Mouse (Mus musculus): Measurements from ENCODE around the gene Cand2.

The Cand2 gene

GRCm38 (mm10) chr6:115774501-115774921, at the start of gene Cand2:
TSS of gene Cand2 (plus strand) at chr6:115774538.
- peak; percentile 30 for DNase-seq (ENCODE audit: low read depth, low spot score)

- no peak for DNase-seq (ENCODE audit: low read depth, low spot score)
These were observed 47.2 kb upstream of the Cand2 start for GRCm38 (mm10) chr6:115727108-115727507.

GRCm38 (mm10) chr6:115727570-115727969, 46.8 kb upstream of the Cand2 start:
- no peak for DNase-seq (ENCODE audit: low read depth, low spot score)

GRCm38 (mm10) chr6:115730560-115731342, 43.6 kb upstream of the Cand2 start:
- no peak for DNase-seq (ENCODE audit: low read depth, low spot score)

- DNase-seq (ENCODE audit: low read depth, low spot score): no peak
These were observed 41.9 kb upstream of the Cand2 start for GRCm38 (mm10) chr6:115732341-115732928.

GRCm38 (mm10) chr6:115734909-115735308, 39.4 kb upstream of the Cand2 start:
- DNase-seq (ENCODE audit: low read depth, low spot score): no peak

GRCm38 (mm10) chr6:115739056-115739455, 35.3 kb upstream of the Cand2 start:
- no peak for DNase-seq (ENCODE audit: low read depth, low spot score)

- no peak for DNase-seq (ENCODE audit: low read depth, low spot score)
These were observed 30.8 kb upstream of the Cand2 start for GRCm38 (mm10) chr6:115743569-115743968.

- DNase-seq (ENCODE audit: low read depth, low spot score): no peak
These were observed 28.0 kb upstream of the Cand2 start for GRCm38 (mm10) chr6:115746326-115746725.

GRCm38 (mm10) chr6:115755536-115755935, 18.8 kb upstream of the Cand2 start:
- DNase-seq (ENCODE audit: low read depth, low spot score): no peak

GRCm38 (mm10) chr6:115758981-115759435, 15.3 kb upstream of the Cand2 start:
- no peak for DNase-seq (ENCODE audit: low read depth, low spot score)

GRCm38 (mm10) chr6:115759461-115759860, 14.9 kb upstream of the Cand2 start:
- DNase-seq (ENCODE audit: low read depth, low spot score): no peak

GRCm38 (mm10) chr6:115760137-115760536, 14.2 kb upstream of the Cand2 start:
- no peak for DNase-seq (ENCODE audit: low read depth, low spot score)

GRCm38 (mm10) chr6:115760982-115761381, 13.4 kb upstream of the Cand2 start:
- DNase-seq (ENCODE audit: low read depth, low spot score): no peak

GRCm38 (mm10) chr6:115761995-115762756, 12.2 kb upstream of the Cand2 start, which contains the start of gene Tmem40:
TSS of gene Tmem40 (minus strand) at chr6:115762410.
- DNase-seq (ENCODE audit: low read depth, low spot score): no peak

GRCm38 (mm10) chr6:115764179-115764578, 10.2 kb upstream of the Cand2 start:
- peak; percentile 58 for DNase-seq (ENCODE audit: low read depth, low spot score)

GRCm38 (mm10) chr6:115767357-115767756, 7.0 kb upstream of the Cand2 start:
- no peak for DNase-seq (ENCODE audit: low read depth, low spot score)

- no peak for DNase-seq (ENCODE audit: low read depth, low spot score)
These were observed 6.1 kb upstream of the Cand2 start for GRCm38 (mm10) chr6:115768207-115768606.

GRCm38 (mm10) chr6:115770059-115770670, 4.2 kb upstream of the Cand2 start:
- no peak for DNase-seq (ENCODE audit: low read depth, low spot score)

GRCm38 (mm10) chr6:115770852-115771251, 3.5 kb upstream of the Cand2 start:
- no peak for DNase-seq (ENCODE audit: low read depth, low spot score)

GRCm38 (mm10) chr6:115772201-115772600, 2.1 kb upstream of the Cand2 start:
- DNase-seq (ENCODE audit: low read depth, low spot score): no peak

GRCm38 (mm10) chr6:115772604-115773003, 1.7 kb upstream of the Cand2 start:
- DNase-seq (ENCODE audit: low read depth, low spot score): no peak
